Mouse (Mus musculus): Measurements from ENCODE around the gene Rab36.
"Not testable (repeated sequence)": the region's sequence is repeated elsewhere in the genome, so short reads cannot be mapped to it uniquely, and the experiment has no call there.

Gene Rab36

DNA sequence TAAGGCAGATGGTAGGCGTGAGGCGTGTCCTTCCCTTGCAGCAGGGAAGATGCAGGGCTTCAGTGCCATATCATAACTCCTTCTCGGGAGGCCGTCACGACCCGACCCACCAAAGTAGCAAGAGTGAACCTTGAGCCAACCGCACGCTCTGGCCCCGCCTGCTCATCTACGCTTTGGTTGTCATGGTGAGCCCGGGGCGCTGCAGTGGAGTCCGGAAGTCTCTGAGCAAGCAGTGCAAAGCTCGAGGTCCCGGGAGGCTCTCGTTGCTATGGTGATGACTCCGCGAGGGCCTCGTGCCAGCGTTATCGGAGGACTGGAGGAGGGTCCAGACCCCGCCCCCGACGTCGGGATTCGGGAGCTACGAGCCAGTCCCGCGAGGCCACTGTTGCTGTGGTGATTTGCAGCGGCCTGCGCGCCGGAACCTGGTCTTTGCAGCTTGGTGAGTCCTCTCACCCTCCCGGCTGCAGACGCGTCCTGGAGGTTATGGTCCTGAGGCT is at the start of gene Rab36:
Gene Rab36 (plus strand): TSS at position 176 of the 497 bp plus-strand sequence.
- peak; percentile 83 for DNase-seq (ENCODE audit: low spot score in 2 of 2)

DNA sequence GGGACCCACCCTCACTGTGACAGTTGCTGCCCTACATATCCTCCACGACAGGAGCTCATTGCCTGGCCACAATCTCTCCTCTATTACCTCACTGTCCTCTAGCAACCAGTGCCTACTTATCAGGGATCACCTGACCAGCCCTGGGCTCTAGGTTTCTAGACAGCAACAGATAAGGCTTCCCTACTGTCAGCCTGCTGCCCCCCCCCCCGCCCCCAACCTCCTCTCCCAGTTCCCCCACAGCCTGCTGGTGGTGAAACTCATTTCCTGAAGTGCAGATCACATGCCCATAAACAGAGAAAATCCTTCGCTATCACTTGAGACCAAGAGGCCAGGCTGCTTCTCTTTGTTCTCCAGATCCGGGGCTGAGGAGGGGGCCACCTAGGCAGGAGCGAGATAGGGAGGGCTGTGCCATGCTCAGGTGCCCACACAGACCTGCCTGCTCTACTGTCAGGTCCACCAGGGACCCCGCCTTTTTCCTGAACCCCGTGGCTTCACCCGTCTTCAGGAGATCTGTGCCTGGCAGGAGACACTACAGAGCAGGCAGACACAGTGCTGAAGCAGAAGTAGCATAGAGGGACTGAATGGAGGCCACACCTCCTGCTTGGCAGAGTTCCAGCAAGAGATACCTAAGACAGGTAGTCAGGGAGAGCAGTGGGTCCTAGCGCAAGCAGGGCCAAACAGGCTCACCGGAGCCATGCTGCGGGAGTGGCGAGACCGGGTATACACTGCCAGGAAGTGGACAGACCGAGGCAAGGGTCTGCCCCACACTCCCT is 49.0 kb upstream of the Rab36 start:
- no peak for DNase-seq (ENCODE audit: low spot score in 2 of 2)

DNA sequence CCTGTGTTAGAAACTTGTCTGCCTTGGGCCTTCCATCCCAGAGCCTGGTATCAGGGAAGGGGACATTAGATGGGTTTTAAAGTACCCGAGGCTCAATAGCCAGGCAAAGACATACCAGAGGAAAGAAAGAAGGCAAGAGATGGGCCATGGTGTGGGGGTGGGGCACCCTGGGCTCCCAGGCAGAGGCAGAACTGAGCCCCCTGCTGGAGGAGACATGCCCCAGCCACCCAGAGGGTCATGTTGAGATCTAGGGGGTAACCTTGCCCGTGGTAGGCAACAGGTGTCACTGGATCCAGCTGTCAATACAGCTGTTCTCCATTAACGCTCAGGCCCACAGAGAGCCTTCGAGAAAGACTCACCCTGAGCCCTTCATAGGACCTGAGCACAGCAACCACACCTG is 47.0 kb upstream of the Rab36 start:
- DNase-seq (ENCODE audit: low spot score in 2 of 2): no peak

DNA sequence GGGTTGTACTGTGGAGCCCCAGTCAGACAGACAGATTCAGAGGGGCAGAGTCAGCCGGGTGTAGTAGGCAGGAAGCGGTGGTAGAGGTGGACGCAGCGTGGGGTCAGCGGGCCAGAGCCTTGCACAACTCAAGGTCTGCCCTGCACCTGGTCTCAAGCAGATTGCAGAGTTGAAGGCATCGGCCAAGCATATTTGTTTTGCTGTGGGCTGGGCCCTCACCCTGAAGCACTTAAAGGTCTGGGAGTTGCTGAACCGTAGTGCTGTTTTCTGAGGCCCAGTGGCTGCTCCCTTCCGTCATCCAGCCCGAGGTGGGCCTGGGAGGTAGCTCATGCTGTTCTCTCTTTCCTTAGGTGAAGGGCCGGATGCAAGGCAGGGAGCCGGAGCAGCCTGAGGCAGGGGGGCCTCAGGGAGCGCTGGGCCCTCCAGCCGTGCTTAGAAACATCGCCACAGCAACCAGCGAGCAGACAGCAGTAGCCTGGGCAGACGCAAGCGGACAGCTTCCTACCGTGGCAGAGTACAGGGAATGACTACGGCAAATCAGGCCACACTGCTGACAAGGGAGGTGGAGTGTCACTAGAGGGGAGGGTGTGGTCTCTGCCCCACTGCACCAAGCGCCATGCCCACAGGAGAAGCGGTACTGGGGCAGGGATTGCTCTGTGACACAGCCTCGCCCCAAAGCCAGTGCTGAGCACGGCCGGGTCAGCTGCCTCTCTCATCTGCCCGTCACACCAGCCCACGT is 46.1 kb upstream of the Rab36 start:
- no peak for DNase-seq (ENCODE audit: low spot score in 2 of 2)

DNA sequence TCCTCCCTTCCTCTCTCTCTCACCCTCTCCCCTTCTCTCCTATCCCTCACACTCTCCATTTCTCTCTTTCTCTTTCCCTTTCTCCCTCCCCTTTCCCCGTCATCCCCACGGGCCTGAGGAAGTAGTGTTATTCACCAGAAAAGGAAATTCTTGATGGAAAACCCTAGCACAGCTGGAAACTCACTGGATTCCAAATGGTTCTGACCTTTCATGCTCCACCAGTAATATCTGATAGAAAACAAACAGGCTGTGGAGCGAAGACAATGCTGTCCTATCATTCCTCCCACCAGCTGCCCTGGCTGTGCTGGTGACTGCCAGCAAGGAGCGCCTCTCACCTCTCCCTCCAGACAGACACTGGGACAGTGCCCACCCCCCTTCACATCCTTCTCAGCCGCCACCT is 42.0 kb upstream of the Rab36 start:
- no peak for DNase-seq (ENCODE audit: low spot score in 2 of 2)

DNA sequence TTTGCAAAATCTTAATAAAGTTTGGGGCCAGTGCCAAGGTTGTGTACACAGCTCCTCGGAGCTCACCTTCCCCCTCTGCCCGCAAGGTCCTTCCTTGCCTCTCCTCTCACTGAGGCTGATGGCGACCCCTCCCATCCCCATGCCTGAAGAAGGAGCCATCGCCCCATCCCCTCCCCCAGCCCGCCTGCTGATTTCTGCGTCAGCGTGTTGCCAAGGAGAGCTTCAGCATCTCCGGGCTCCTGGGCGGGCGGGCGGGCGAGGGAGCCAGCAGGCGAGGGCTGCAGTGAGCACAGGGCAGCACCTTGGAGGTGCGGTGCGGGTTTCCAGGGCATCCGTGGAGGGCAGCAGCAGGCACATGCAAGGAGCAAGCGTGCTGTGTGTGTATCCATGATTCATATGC is 41.5 kb upstream of the Rab36 start:
- DNase-seq (ENCODE audit: low spot score in 2 of 2): no peak

DNA sequence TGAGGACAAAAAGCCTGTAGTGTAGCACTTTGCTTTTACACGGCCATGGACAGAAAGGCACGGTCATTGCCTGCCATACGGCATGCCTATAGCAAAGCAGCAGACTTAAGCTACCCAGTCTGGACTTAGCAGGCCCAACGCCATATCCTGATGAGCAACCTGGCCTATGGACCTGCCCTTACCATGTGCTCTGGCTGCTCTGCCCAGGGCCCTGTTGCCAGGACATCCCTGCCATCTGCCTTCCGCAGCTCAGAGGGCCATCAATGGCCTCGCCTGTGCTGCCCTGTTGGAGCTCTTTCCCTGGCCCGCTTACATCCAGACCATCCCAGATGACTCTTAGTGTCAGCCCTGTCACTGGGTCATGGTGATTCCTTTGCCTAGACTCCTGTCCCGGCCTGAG is 35.5 kb upstream of the Rab36 start:
- no peak for DNase-seq (ENCODE audit: low spot score in 2 of 2)

DNA sequence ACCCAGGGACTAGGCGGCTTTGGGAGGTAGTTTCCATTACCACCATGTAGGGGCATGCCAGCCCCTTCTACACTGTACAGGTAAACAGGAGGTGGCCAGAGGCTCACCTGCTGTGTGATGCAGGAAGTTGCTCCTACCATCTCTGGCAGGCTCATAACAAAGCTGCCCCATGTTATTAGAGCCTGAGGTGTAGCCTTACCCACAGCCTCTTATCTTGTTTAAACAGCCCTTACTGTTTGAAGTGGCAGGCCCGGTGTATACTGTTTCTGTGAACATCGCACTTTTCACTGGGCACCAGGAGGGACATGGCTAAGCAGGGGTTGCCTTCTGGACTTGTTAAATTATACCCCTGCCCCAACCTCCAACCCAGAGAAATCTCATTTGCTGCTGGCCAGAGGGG is 32.8 kb upstream of the Rab36 start:
- DNase-seq (ENCODE audit: low spot score in 2 of 2): no peak

DNA sequence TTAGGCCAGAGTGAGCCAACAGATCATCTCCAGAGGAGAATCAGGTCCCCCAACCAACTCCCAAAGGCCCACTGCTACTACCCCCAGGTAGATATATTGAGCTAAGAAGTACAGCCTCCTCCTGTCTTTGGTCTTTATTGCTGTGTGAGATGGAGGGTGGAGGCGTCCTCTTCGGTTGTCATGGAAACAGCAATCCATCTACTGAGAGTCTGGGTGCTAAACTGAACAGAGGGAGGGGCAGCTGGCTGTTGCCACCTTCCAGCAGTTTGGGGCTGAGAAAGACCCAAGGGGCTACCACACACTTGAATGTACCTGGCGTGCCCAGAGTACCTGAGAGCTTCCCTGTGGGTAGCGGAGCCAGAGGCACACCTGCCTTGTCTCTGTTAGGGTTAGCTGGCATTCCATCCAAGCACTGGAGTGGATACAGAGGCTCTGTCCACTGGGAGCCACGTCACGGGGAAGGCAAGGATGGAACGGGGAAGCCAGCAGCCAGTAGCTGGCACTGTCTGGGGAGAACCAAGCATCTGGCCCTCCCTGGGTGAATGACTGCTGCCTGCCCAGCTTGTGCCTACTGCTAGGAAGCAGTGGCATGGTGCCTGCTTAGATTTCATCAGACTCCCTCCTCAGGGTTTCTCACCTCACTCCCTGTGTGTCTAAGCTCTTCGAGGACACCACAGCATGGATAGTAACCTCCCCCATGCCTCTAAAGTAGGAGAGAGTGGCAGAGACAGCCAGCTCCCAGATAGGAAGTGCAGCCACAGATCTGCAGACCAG is 29.8 kb upstream of the Rab36 start:
- no peak for DNase-seq (ENCODE audit: low spot score in 2 of 2)

DNA sequence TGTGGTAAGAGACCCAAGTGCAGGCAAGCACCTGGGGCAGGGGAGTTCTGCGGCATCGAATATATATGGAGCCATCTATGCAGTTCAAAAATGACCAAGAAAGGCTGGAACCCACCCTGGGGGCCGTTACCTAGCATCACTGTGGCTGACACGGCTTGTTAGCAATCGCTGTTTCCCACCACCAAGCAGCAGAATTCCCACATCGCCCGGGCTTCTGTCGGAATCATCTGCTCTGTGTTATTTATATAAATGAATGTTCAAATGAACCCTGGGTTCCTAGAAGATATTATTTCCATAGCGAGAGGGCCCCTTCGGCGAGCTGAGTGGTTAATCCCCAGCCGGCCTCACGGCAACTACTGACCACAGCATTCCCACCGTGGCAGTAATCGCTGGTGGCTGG is 26.2 kb upstream of the Rab36 start:
- no peak for DNase-seq (ENCODE audit: low spot score in 2 of 2)

DNA sequence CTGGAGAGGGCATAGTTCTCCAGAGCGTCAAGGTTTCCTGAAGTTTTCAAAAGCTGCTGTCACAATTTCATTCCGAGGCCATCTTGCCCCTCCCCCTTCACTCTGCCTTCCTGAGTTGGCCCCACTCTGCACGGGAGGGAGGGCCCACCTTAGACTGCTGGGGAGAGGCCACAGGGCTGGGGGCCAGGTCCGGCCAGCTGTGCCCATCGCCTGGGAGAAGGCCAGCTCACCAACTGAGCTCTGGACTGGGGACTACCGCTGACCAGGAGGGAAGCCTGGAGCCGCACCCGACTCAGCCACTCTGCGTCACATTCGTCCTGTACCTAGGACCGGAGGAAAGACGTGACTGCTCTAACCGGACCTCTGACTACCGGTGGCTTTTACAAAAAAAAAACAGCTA is 21.4 kb upstream of the Rab36 start:
- no peak for DNase-seq (ENCODE audit: low spot score in 2 of 2)

DNA sequence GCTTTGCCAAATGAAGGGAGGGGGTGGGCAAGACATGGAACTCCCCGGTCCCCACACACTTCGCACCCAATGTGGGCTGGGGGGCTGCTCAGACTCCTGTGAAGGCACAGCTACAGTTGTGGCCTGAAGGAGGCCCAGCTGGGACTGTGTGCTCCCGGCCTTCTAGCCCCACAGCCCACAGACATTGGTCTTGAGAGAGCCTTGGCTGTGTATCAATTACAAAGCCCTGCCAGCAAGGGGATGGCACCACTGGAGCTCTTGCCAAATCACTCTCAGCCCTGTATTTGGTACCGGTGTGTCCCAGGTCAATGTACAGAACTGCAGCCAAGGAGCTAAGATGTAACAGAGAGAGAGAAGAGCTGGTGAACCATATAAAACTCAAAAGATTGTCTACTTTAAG is 20.4 kb upstream of the Rab36 start:
- DNase-seq (ENCODE audit: low spot score in 2 of 2): no peak

DNA sequence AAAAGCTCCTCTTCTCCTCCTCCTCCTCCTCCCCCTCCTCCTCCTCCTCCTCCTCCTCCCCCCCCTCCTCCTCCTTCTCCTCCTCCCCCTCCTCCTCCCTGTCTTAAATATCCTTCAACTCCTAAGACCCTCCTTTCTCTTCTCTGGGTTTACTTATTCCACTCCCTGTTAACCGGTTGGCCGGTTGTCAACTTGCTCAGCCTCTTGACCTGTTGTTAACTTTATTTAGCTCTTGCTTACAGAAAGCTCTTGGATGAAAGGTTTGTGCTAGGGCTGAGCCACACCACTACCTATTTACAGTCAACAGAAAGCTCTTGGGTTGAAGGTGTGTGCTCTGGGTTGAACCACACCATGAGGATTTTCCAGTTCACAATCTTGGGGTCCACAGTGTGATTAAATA is 16.6 kb upstream of the Rab36 start:
- DNase-seq (ENCODE audit: low spot score in 2 of 2): no peak

DNA sequence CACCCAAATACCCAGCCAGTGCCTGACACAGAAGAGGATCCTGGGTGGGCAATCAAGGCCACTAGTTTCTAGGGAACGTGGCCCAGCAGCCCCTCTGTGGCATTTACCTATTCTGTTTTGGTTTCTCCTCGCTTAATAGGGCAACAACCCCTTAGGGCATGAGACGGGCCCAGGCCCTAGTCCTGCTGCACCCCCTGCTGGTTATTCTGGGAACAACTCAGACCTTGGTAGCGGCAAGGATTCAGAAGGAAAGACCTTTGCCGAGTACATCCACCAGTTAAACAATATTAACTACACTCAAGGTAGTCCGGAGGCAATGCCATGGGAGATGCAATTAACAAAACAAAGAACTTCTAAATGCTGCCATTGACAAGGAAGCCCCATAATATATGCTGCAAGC is 15.7 kb upstream of the Rab36 start:
- peak; percentile 34 to 37 for DNase-seq (ENCODE audit: low spot score in 2 of 2)

DNA sequence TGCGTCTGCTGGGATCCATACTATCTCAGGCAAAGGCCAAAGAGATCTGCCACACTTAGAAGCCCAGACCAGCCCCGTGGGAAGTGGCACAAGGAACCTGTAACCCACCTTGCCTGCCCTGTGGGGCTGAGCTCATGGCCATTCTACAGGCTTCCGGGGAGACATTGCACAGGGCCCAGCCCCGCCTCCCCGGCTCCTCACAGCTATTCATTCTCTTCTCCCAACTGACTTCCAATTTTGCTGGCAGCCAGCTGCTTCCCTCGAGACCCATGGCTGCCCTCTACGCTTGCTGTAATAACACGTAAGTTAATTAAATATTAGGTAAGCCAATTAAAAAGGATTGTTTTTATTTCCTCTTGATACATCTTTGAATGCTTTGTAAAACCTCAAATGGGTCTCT is 10.4 kb upstream of the Rab36 start:
- no peak for DNase-seq (ENCODE audit: low spot score in 2 of 2)

DNA sequence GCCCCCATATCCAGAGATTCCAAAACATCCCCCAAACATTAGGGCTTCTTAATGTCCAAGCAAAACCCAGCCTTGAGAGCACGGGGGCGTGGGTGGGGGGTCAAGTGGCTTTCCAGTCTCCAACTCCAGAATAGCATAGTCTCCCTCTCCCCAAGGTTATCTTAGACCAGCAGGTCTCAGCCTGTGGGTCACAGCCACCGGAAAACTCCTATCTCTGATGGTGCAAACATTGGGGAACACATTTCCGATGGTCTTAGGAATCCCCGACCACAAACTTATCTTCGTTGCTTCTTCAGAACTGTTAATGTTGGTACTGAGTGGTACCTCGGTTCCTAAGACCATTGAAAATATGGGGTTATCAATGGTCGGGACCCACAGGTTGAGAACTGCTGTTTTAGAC is 8.1 kb upstream of the Rab36 start:
- no peak for DNase-seq (ENCODE audit: low spot score in 2 of 2)

DNA sequence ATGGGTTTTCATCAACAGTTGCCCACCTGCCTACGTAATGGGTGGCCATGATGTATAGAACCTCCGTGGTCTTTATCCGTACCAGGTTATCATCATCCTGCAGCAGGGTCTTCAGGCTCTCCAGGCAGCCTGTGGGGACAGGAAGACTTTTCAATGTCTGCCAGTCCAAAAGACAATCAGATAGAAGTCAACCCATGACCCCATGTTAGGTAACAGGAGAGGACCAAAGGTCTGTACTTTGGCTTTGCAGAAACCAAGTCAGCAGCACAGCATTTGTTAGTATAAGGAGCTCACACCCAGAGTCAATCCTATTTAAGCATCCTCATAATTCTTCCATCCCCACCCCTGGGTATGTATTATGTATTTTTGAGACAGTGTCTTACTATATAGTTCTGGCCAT is 7.2 kb upstream of the Rab36 start:
- no peak for DNase-seq (ENCODE audit: low spot score in 2 of 2)

DNA sequence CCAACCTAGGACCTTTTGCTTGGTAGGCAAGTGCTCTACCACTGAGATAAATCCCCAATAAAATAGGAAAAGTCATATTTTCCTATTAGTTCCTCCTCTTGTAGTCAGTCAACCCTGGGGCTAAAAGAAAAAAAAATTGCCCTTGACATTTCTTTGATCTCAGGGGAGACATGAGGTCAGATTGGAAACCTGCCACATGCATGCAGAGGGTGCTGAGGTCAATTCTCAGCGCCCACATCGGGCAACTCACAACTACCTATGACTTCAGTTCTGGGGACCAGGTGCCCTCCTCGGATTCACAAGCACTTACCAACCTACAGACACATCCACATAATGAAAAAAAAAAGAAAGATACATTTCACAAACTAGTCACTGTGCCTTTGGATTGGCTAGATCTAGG is 6.6 kb upstream of the Rab36 start:
- DNase-seq (ENCODE audit: low spot score in 2 of 2): no peak

DNA sequence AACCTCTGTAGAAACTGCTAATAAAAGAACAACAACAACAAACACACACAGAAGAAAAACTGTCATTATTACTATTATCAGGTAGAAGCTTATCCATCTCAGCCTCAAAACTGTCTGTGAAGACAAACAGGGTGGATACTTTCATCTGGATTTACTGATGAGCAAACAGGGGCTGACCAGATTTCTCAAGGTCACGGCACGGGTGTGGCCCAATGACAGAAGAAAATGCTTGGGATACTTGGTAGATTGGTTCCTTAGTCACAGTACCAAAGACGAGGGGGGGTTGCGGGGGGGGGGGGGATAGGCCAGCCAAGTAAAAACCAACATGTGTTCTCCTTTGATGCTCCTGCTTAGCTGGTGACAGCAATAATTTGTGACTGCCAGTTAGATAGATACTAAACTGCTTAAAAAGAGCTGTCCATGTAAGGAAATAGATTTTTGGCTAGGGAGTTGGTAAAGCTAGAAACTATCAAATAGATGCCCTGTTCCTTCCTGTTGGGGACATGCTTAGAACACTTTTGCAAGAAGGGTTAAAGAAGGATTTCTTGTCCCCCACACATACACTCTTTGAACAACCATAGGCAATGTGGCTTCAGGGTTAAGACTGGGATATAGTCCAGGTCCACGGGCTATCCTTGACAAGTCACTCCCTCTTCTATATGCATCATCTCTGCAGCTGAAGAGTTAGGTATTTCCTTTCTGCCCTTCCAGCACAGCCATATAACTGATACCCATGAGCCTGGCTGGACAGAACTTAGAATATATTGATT is 5.3 kb upstream of the Rab36 start:
- no peak for DNase-seq (ENCODE audit: low spot score in 2 of 2)

DNA sequence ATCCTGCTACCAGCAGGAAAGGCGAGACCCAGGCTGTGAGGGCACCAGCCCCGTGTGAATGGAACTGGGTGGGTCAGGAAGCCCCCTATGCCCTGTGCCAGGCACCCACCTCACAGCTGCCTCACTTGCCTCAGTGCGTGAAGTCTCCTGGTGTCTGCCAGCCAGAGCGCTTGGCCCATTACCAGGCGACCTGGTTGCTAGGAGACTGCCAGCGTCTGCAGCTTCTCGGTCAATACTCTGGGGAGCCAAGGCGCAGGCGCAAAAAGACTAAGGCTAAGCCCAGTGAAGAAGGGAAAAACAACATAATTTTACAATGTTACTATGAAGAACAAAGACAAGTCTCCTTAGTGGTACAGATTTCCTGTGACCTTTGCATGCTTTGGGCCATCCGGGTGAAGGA is 4.5 kb upstream of the Rab36 start, which contains the start of gene Rsph14:
Gene Rsph14 (minus strand): TSS at position 192 of the 400 bp plus-strand sequence.
- DNase-seq (ENCODE audit: low spot score in 2 of 2): peak; percentile 71 to 77

DNA sequence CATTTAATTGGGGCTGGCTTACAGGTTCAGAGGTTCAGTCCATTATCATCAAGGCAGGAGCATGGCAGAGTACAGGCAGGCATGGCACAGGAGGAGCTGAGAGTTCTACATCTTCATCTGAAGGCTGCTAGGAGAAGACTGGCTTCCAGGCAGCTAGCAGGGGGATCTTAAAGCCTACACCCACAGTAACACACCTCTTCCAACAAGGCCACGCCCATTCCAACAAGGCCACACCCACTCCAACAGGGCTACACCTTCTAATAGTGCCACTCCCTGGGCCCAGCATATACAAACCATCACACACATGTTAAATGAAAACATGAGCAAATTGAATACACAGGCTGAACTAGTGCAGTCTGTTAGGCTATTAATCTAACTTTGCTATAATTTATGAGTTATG is 5.2 kb downstream of the Rab36 start:
- DNase-seq (ENCODE audit: low spot score in 2 of 2): not testable (repeated sequence)

DNA sequence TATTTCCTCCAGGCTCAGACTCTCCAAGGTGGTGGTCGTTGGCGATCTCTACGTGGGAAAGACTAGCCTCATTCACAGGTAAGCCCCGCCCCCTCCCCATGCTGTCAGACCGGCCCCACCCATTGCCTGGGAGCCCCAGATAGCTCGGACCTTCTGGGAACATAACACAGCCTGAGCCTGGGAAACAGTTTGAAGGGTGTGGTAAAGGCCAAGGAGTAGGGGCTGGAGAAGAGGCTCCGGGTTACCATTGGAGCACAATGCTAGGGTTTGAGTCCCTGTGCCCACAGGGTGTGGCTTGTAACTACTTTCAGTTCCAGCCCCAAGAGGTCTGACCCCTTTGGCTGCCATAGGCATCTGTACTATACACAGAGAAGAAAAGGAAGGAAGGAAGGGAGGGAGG is 7.6 kb downstream of the Rab36 start:
- no peak for DNase-seq (ENCODE audit: low spot score in 2 of 2)
